Mouse (Mus musculus): ENCODE measurements around the gene Nt5dc2. TPM values are rescaled to one million over a fixed set of nuclear protein-coding genes. Genes with fewer than 3 reads are reported as not detected.

The Nt5dc2 gene
- 260 and 277 TPM in 2 replicates for polyA plus RNA-seq (2014; fragmentation: Nextera tagmentation; extraction: Ambion mirVana)

GRCm38 (mm10) chr14:31130236-31131220 lies at the start of gene Nt5dc2:
TSS of gene Nt5dc2 (plus strand) at chr14:31131053.
- peak; percentile 84 for ATAC-seq (ENCODE audit: low FRiP score)
- Histone ChIP-seq H3K9me3 (ENCODE audit: control insufficient read depth, low read length) (no peaks in the 10 kb centered on the region), H3K4me2 (replicated peaks) (peak within 1 kb of the TSS; percentile 62), H3K36me3 (replicated peaks; ENCODE audit: control insufficient read depth, insufficient read depth) (peaks cover 12% of the 10 kb centered on the region), H3K4me1 (replicated peaks; ENCODE audit: control insufficient read depth, insufficient read depth, low read length) (peaks cover 37% of the 10 kb centered on the region), H3K9ac (peak within 1 kb of the TSS; percentile 78), H3K4me3 (replicated peaks; ENCODE audit: low read length) (peak within 1 kb of the TSS; percentile 85), H3K27ac (peak within 1 kb of the TSS; percentile 90), H3K27me3 (ENCODE audit: control insufficient read depth, insufficient read depth, low read length) (no peaks in the 10 kb centered on the region)
- peak; percentile 84 for DNase-seq (ENCODE audit: low spot score)
- WGBS, result 5% methylated on average over 44 of the region's 63 CpGs

GRCm38 (mm10) chr14:31081147-31081546 lies 49.7 kb upstream of the Nt5dc2 start:
- Histone ChIP-seq H3K4me2 (replicated peaks) (no peak overlapping the region), H3K9ac (no peak overlapping the region), H3K4me1 (replicated peaks; ENCODE audit: control insufficient read depth, insufficient read depth, low read length) (no peaks in the 10 kb centered on the region), H3K9me3 (ENCODE audit: control insufficient read depth, low read length) (no peaks in the 10 kb centered on the region), H3K27me3 (ENCODE audit: control insufficient read depth, insufficient read depth, low read length) (no peaks in the 10 kb centered on the region), H3K36me3 (replicated peaks; ENCODE audit: control insufficient read depth, insufficient read depth) (peaks cover 76% of the 10 kb centered on the region), H3K27ac (no peak overlapping the region), H3K4me3 (replicated peaks; ENCODE audit: low read length) (no peak overlapping the region)
- DNase-seq (ENCODE audit: low spot score), result no peak
- no peak for ATAC-seq (ENCODE audit: low FRiP score)

GRCm38 (mm10) chr14:31087433-31087832 lies 43.4 kb upstream of the Nt5dc2 start:
- peaks cover 91% of the 10 kb centered on the region for H3K36me3 ChIP-seq (replicated peaks; ENCODE audit: control insufficient read depth, insufficient read depth)
- no peak overlapping the region for H3K27ac ChIP-seq
- ATAC-seq (ENCODE audit: low FRiP score) (no peak), DNase-seq (ENCODE audit: low spot score) (no peak)
- H3K27me3 ChIP-seq (ENCODE audit: control insufficient read depth, insufficient read depth, low read length), result no peaks in the 10 kb centered on the region
- H3K9ac ChIP-seq, result no peak overlapping the region
- no peaks in the 10 kb centered on the region for H3K4me1 ChIP-seq (replicated peaks; ENCODE audit: control insufficient read depth, insufficient read depth, low read length)
- no peak overlapping the region for H3K4me3 ChIP-seq (replicated peaks; ENCODE audit: low read length)
- WGBS, result 88% methylated on average over 6 of the region's 6 CpGs
- no peaks in the 10 kb centered on the region for H3K9me3 ChIP-seq (ENCODE audit: control insufficient read depth, low read length)
- H3K4me2 ChIP-seq (replicated peaks), result no peak overlapping the region

- no peak overlapping the region for H3K4me3 ChIP-seq (replicated peaks; ENCODE audit: low read length)
- no peak overlapping the region for H3K9ac ChIP-seq
- no peak for ATAC-seq (ENCODE audit: low FRiP score)
- H3K4me2 ChIP-seq (replicated peaks), result no peak overlapping the region
- no peak for DNase-seq (ENCODE audit: low spot score)
- H3K36me3 ChIP-seq (replicated peaks; ENCODE audit: control insufficient read depth, insufficient read depth), result peaks cover 91% of the 10 kb centered on the region
- no peaks in the 10 kb centered on the region for H3K4me1 ChIP-seq (replicated peaks; ENCODE audit: control insufficient read depth, insufficient read depth, low read length)
- H3K9me3 ChIP-seq (ENCODE audit: control insufficient read depth, low read length), result no peaks in the 10 kb centered on the region
- no peaks in the 10 kb centered on the region for H3K27me3 ChIP-seq (ENCODE audit: control insufficient read depth, insufficient read depth, low read length)
- no peak overlapping the region for H3K27ac ChIP-seq
- 99% methylated on average over 2 of the region's 2 CpGs for WGBS
Observed at GRCm38 (mm10) chr14:31088515-31088914, 42.3 kb upstream of the Nt5dc2 start.

GRCm38 (mm10) chr14:31089918-31090317 lies 40.9 kb upstream of the Nt5dc2 start:
- no peak overlapping the region for H3K4me3 ChIP-seq (replicated peaks; ENCODE audit: low read length)
- H3K9me3 ChIP-seq (ENCODE audit: control insufficient read depth, low read length), result no peaks in the 10 kb centered on the region
- H3K36me3 ChIP-seq (replicated peaks; ENCODE audit: control insufficient read depth, insufficient read depth), result peaks cover 93% of the 10 kb centered on the region
- H3K27ac ChIP-seq, result no peak overlapping the region
- H3K27me3 ChIP-seq (ENCODE audit: control insufficient read depth, insufficient read depth, low read length), result no peaks in the 10 kb centered on the region
- H3K4me1 ChIP-seq (replicated peaks; ENCODE audit: control insufficient read depth, insufficient read depth, low read length), result no peaks in the 10 kb centered on the region
- ATAC-seq (ENCODE audit: low FRiP score), result no peak
- H3K4me2 ChIP-seq (replicated peaks), result no peak overlapping the region
- H3K9ac ChIP-seq, result no peak overlapping the region
- DNase-seq (ENCODE audit: low spot score), result no peak
- WGBS, result 93% methylated on average over 1 of the region's 1 CpGs

- H3K4me3 ChIP-seq (replicated peaks; ENCODE audit: low read length), result no peak overlapping the region
- H3K9me3 ChIP-seq (ENCODE audit: control insufficient read depth, low read length), result no peaks in the 10 kb centered on the region
- DNase-seq (ENCODE audit: low spot score), result no peak
- 95% methylated on average over 2 of the region's 2 CpGs for WGBS
- H3K27me3 ChIP-seq (ENCODE audit: control insufficient read depth, insufficient read depth, low read length), result no peaks in the 10 kb centered on the region
- peaks cover 78% of the 10 kb centered on the region for H3K36me3 ChIP-seq (replicated peaks; ENCODE audit: control insufficient read depth, insufficient read depth)
- ATAC-seq (ENCODE audit: low FRiP score), result no peak
- H3K9ac ChIP-seq, result no peak overlapping the region
- H3K4me1 ChIP-seq (replicated peaks; ENCODE audit: control insufficient read depth, insufficient read depth, low read length), result no peaks in the 10 kb centered on the region
- no peak overlapping the region for H3K4me2 ChIP-seq (replicated peaks)
- H3K27ac ChIP-seq, result no peak overlapping the region
Observed at GRCm38 (mm10) chr14:31105156-31105555, 25.7 kb upstream of the Nt5dc2 start.

GRCm38 (mm10) chr14:31110613-31111012 lies 20.2 kb upstream of the Nt5dc2 start:
- ATAC-seq (ENCODE audit: low FRiP score) (no peak), DNase-seq (ENCODE audit: low spot score) (no peak)
- Histone ChIP-seq H3K27ac (no peak overlapping the region), H3K36me3 (replicated peaks; ENCODE audit: control insufficient read depth, insufficient read depth) (peaks cover 89% of the 10 kb centered on the region), H3K4me3 (replicated peaks; ENCODE audit: low read length) (no peak overlapping the region), H3K27me3 (ENCODE audit: control insufficient read depth, insufficient read depth, low read length) (no peaks in the 10 kb centered on the region), H3K4me2 (replicated peaks) (no peak overlapping the region), H3K9ac (no peak overlapping the region), H3K4me1 (replicated peaks; ENCODE audit: control insufficient read depth, insufficient read depth, low read length) (no peaks in the 10 kb centered on the region), H3K9me3 (ENCODE audit: control insufficient read depth, low read length) (no peaks in the 10 kb centered on the region)
- WGBS, result 88% methylated on average over 3 of the region's 3 CpGs

- 85% methylated on average over 5 of the region's 5 CpGs for WGBS
- ATAC-seq (ENCODE audit: low FRiP score), result no peak
- H3K36me3 ChIP-seq (replicated peaks; ENCODE audit: control insufficient read depth, insufficient read depth), result peaks cover 89% of the 10 kb centered on the region
- no peaks in the 10 kb centered on the region for H3K27me3 ChIP-seq (ENCODE audit: control insufficient read depth, insufficient read depth, low read length)
- no peak overlapping the region for H3K4me2 ChIP-seq (replicated peaks)
- no peaks in the 10 kb centered on the region for H3K9me3 ChIP-seq (ENCODE audit: control insufficient read depth, low read length)
- H3K4me1 ChIP-seq (replicated peaks; ENCODE audit: control insufficient read depth, insufficient read depth, low read length), result no peaks in the 10 kb centered on the region
- no peak overlapping the region for H3K4me3 ChIP-seq (replicated peaks; ENCODE audit: low read length)
- H3K27ac ChIP-seq, result no peak overlapping the region
- no peak for DNase-seq (ENCODE audit: low spot score)
- H3K9ac ChIP-seq, result no peak overlapping the region
Observed at GRCm38 (mm10) chr14:31112187-31112586, 18.7 kb upstream of the Nt5dc2 start.

- Histone ChIP-seq H3K36me3 (replicated peaks; ENCODE audit: control insufficient read depth, insufficient read depth) (peaks cover 89% of the 10 kb centered on the region), H3K4me2 (replicated peaks) (no peak overlapping the region), H3K4me1 (replicated peaks; ENCODE audit: control insufficient read depth, insufficient read depth, low read length) (no peaks in the 10 kb centered on the region), H3K4me3 (replicated peaks; ENCODE audit: low read length) (no peak overlapping the region), H3K27me3 (ENCODE audit: control insufficient read depth, insufficient read depth, low read length) (no peaks in the 10 kb centered on the region), H3K9ac (no peak overlapping the region), H3K27ac (no peak overlapping the region), H3K9me3 (ENCODE audit: control insufficient read depth, low read length) (no peaks in the 10 kb centered on the region)
- ATAC-seq (ENCODE audit: low FRiP score) (no peak), DNase-seq (ENCODE audit: low spot score) (no peak)
- 84% methylated on average over 3 of the region's 3 CpGs for whole genome bisulfite sequencing
Observed at GRCm38 (mm10) chr14:31114011-31114410, 16.8 kb upstream of the Nt5dc2 start.

All from hindbrain, embryonic 14.5 days (tissue).